Mouse (Mus musculus) testis, postnatal 14 days (tissue): ENCODE measurements around the gene Jmjd1c.

Experiments used
- DNase-seq: peaks from one replicate; pipeline ENCODE4 v3.0.0; 2021; ENCODE audit warnings: low spot score

Gene Jmjd1c

DNA sequence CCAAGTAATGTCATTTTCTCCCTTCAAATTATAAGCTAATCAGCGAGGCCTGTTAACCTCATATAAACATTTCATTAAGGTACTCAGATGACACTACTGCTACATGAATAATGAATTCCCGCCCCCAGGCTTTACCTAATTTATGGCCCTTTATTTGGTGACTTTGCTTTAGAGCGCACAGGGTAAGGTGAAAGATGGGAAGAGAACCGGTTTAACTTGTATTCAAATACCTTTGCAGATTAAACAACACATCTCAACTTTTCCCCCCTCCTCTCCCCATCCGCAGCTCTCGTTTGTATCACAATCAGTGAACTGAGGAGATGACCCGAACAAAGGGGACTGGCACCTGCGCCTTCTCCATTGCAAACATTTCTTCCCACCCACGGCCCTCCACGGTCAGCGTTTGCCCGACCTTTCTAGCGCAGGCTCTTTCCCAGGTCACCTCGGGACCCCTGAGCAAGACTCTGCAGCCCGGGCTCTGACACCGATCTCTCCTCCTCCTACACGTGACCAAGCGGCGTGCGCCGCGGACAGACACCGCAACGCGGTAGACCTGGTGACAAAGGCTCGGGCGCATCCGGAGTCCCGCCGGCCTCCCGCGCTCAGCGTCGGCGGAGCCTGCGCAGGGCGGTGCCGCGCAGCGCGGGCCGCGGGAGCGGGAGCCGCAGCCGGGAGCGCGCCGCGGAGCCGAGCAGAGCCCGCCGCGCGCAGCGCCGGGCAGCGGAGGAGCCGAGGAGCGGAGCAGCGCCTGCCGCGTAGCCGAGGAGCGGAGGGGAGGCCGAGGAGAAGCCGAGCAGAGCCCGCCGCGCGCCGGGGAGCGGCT lies at the start of gene Jmjd1c:
Gene Jmjd1c (plus strand): TSS at position 328 of the 823 bp plus-strand sequence.
- DNase-seq = peak; percentile 83

- DNase-seq = no peak
These were observed 47.9 kb upstream of the Jmjd1c start for GRCm38 (mm10) chr10:67047712-67048645.

GRCm38 (mm10) chr10:67048871-67049615 lies 46.9 kb upstream of the Jmjd1c start:
- no peak for DNase-seq

GRCm38 (mm10) chr10:67049621-67050020 lies 46.3 kb upstream of the Jmjd1c start:
- DNase-seq = no peak

- no peak for DNase-seq
These were observed 45.2 kb upstream of the Jmjd1c start for GRCm38 (mm10) chr10:67050766-67051165.

- DNase-seq = no peak
These were observed 44.5 kb upstream of the Jmjd1c start for GRCm38 (mm10) chr10:67051466-67051865.

GRCm38 (mm10) chr10:67052429-67052828 lies 43.5 kb upstream of the Jmjd1c start:
- DNase-seq = no peak

DNA sequence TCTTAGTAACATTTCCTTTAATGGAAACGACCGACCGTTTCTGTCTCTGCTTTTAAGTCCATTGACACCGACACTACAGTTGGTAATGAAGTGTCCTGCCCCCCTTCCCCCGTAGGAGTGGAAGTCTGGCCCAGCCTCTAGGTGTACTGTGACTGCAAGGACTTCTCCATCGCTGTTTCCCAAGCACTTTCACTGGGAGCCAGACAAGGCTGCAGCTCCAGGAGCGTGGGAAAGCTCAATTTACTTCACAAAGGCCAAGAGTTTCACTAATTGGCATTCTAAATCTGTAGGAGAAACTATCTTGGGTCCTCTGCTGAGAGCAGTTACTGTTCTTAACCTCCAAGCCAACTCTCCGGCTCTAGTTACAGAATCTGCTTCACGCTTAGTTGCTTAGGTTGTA lies 42.5 kb upstream of the Jmjd1c start:
- DNase-seq = no peak

GRCm38 (mm10) chr10:67055867-67056856 lies 39.8 kb upstream of the Jmjd1c start:
- DNase-seq = no peak

DNA sequence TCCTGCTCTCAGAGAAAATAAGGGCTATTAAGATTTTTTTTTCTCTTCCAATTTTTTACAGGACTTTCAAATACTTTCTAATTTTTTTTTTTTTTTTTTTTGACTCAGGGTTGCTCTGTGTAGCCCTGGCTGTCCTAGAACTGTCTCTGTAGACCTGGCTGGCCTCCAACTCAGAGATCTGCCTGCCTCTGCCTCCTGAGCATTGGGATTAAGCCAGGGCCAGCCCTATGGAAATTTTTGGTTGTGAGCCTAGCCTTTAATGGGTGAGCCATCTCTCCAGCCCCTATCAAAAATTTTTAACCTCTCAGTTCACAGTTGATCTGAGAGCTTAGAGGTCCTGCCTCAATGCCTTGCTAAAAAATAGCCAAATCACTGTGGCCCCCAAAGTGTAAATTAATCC lies 38.7 kb upstream of the Jmjd1c start:
- DNase-seq = no peak

GRCm38 (mm10) chr10:67057696-67058095 lies 38.2 kb upstream of the Jmjd1c start:
- no peak for DNase-seq

- no peak for DNase-seq
These were observed 37.6 kb upstream of the Jmjd1c start for GRCm38 (mm10) chr10:67058297-67058696.

- DNase-seq = no peak
These were observed 37.2 kb upstream of the Jmjd1c start for GRCm38 (mm10) chr10:67058702-67059101.

GRCm38 (mm10) chr10:67061367-67061801 lies 34.5 kb upstream of the Jmjd1c start:
- DNase-seq = no peak

- DNase-seq = no peak
These were observed 34.1 kb upstream of the Jmjd1c start for GRCm38 (mm10) chr10:67061823-67062222.

DNA sequence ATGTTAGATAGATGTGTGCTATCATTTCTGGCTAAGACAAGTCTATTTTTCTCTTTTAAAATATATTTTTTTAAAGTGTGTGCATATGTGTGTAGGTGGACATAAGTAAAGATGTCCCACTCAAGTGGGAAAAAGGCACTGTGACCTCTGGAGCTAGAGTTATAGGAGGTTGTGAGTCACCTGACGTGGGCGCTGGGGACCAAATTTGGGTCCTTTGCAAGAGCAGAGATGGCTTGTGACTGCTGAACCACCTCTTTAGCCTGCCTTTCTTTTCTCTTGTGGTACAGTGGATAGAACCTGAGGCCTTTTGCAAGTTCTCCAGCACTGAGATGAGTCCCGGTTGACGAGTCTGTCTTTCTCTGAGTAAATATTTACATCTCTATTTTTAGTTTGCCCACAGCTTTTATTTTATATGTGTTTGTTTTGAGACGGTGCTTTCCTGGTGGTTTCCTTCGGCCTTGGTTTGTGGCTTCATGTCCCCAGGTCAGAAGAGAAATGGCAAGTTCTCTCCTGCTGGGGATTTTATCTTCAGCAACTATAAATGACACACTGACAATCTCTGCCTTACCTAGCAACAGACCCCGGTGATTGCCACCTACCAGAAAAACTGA lies 30.5 kb upstream of the Jmjd1c start:
- DNase-seq = no peak

- no peak for DNase-seq
These were observed 30.0 kb upstream of the Jmjd1c start for GRCm38 (mm10) chr10:67065927-67066326.

DNA sequence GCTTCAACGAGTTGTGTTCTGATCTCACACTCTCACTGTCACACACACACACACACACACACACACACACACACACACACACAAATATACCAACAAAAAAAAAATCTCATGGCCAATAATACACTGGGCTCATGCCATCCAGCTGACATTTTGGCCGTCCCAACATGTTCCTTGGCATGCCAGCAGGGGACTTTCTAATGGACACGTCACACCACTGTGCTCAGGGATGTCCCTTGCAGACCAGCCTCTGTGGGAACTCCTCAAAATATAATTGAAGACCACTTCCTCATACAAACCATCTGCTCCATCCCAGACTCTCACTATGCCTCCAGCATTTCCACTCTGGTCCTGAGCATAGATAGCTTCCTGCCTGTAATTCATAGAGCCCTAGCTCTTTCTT lies 29.5 kb upstream of the Jmjd1c start:
- DNase-seq = no peak

DNA sequence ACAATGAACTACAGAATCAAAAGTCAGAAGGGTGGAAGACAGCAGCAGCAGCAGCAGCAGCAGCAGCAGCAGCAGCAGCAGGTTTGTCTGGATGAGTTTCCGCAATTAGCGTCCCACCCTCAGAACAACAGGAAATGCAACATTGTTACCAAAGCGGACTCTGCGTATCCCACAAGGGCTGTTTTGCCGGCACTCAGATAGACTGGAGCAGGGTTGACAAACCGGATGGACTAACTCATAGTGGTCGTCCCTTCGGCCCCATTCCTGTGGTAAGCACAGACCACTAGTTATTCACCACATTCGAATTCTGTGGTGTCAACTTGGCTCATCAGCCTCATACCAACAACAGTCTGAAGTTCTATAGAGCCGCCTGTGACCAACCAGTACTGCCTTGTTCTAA lies 26.9 kb upstream of the Jmjd1c start:
- DNase-seq = peak; percentile 77

DNA sequence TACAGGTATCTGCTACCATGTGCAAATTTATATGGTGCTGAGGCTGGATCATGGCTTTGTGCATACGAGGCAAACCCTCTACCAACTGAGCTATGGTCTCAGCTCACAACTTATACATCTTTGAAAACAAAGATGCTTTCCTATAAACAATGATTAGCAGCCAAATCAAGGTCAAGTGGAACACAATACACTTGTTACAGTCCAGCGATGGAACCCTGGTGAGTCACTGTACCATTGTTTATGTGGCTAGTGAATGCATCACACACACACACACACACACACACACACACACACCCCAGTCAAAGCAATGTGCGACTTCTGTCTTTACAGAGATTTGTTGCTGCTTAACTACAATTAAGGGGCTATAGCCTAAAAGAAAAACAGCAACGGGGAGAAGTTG lies 24.5 kb upstream of the Jmjd1c start:
- DNase-seq = no peak
